Mouse (Mus musculus): Measurements from ENCODE around the gene Lhb.

The Lhb gene
- long read RNA-seq, experiment 1 = 0 reads
- long read RNA-seq, experiment 2 = 0 reads

DNA sequence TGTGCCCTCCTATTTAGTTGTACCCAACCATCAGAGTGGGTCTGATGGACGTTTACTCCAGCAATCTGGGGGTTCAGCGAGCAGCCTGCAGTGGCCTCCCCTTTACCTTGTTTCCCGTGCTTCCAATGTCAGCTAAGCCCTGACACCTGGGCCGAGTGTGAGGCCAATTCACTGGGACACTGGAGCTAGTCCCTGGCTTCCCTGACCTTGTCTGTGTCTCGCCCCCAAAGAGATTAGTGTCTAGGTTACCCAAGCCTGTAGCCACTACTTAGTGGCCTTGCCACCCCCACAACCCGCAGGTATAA lies at the start of gene Lhb:
TSS of gene Lhb (plus strand) at position 206 of the 305 bp plus-strand sequence.
- intact Hi-C loops (cut with DNase I) = no loop called here

DNA sequence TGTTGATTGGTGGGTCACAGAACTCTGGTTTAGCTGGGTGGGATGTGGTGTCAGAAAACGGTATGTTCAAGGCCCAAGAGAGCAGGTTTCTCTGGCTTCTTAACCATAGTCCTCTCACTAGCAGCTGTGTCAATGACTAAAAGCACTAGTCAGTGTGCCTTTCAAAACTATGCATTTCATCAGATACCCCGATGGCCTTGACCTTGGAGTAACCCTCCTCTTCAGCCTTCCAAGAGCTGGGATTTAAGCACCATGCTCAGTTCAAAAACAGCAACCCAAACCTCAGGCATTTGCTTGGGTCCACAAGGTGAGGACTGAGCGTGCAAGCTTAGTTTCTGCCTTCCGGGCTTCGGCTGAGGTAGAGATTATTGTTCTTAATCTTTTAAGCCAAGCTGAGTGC lies 48.2 kb upstream of the Lhb start:
- intact Hi-C loops (cut with DNase I) = no loop called here

DNA sequence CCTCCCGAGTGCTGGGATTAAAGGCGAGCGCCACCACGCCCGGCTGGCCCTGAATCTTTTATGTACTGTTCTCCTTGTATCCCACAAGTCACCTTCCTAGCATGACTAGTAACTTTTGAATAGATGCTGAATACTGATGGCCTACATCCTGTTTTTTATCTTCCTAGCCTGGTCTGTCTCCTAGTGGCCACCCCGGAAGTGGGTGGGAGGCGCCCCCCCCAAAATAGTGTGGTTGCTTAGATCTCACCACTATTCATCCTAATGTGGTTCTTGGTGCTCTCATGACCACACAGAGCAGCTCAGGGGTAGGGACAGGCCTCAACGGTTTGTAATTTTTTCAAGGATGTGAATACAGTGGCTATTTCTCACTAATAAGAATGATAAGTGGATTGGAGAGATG lies 46.0 kb upstream of the Lhb start:
- intact Hi-C loops (cut with DNase I) = no loop called here

DNA sequence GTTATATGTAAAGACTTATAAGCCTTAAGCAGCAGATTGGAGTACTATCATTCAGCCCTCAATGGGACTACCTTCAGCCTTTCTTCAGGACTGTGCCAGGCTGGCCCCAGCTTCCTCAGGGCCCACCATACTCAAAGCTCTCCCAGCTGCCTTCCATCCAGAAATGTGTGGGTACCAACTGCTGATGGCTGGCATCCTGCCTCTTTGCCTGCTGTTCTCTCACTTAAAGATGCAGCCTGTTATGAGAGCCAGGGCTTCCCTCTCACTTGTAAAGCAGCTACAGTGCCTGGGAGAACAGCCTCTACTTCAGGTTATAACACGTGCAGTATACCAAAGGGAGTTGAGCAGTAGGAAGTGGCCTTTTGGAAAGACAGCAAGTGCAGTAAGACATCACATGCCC lies 44.6 kb upstream of the Lhb start:
- intact Hi-C loops (cut with DNase I) = no loop called here

DNA sequence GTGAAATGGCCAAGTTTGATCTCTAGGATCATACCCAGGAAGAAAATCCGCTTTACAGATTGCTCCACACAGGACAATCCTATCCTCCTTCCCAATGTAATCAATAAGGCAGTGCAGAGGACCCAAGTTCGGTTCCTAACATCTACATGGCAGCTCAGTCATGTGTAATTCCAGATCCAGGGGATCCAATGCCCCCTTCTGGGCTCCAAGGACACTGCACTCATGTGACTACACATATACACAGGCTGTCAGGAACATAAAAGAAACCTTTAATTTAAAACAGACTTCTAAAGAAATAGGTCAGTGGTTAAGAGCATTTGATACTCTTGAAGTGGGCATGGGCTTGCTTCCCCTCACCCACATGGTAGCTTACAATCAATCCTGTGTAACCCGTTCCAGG lies 34.5 kb upstream of the Lhb start:
- intact Hi-C loops (cut with DNase I) = no loop called here

DNA sequence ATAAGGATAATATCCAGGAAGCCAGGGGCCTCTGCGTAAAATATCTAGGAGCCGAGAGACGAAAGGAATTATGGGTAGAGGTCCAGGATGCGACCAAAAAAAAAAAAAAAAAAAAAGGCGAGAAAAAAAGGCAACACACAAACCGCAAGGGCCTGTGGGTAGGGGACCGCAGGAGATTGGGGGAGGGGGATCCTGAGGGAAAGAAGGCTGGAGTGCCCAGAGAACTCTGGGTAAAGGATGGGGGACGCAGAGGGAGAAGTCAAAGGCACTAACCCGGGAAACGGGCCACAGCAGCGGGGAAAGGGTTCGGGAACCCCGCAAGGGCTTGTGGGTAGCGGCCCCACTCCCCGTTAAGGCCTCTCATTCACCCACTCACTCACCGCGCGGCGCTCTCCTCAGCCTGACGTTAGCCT lies 25.5 kb upstream of the Lhb start:
- intact Hi-C loops (cut with DNase I) = loop anchor here (5.0 kb wide), 1 partner anchor 88 kb away; no protein-coding TSS in a partner anchor

DNA sequence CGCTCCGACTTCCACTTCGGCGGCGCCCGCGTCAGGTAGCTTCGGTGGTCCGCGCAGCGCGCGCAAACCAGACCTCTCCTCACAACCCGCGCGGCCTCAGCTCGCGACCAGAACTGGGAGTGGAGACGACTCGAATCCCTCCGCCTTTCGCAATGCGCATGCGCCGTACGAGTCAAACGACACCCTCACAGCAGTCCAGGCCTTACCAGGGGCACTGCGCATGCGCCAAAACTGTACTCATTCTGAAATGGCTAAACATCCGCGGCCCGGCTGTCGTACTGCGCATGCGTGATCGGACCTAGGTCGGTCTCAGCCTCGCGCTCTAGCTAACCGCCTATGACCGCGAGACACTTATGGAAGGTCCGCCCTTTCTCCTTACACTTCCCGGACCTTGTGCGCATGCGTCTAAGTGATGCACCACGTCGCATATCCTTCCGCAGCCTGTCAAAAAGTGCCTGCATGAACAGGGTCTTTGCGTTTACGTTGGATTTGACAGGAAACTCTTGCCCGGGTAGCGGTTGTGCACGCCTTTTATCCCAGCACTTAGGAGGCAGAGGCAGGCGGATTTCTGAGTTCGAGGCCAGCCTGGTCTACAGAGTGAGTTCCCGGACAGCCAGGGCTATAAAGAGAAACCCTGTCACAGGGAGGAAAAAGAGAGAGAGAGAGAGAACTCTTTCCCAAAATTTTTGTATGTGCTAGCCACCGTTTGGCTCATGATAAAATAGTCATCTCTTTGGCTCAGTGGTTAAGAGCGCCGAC lies 24.9 kb upstream of the Lhb start, which contains the start of gene Snrnp70:
TSS of gene Snrnp70 (minus strand) at position 165 of the 759 bp plus-strand sequence.
- intact Hi-C loops (cut with DNase I) = loop anchor here (5.0 kb wide), 1 partner anchor 88 kb away; no protein-coding TSS in a partner anchor

DNA sequence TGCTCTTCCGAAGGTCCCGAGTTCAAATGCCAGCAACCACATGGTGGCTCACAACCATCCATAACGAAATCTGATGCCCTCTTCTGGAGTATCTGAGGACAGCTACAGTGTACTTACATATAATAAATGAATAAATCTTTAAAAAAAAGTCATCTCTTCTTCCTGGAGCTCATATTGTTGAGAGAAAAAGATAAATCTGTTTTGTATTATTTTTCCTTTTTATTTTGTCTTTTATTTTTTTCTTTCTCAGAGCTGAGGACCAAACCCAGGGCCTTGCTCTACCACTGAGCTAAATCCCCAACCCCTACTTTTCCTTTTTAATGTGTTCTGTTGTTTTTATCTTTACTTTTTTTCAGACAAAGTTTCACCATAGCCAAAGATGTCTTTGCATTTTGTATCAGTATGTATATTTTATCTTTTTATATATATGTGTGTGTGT lies 24.3 kb upstream of the Lhb start:
- intact Hi-C loops (cut with DNase I) = loop anchor here (5.0 kb wide), 1 partner anchor 89 kb away; no protein-coding TSS in a partner anchor

DNA sequence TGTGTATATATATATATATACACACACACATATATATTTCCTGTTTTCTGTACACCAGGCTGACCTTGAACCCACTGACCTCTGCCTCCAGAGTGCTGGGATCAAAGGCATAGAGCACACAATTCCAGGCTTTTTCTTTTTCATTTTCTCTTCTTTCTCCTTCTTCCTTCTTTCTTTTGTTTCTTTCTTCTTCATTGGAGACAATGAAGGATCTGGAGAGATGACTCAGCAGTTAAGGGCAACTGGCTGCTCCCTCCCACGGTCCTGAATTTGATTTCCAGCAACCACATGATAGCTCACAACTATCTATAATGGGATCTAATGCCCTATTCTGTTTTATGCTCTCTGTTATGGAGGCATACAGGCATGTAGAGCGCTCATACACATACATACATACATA lies 23.8 kb upstream of the Lhb start:
- intact Hi-C loops (cut with DNase I) = loop anchor here (5.0 kb wide), 1 partner anchor 89 kb away; no protein-coding TSS in a partner anchor

DNA sequence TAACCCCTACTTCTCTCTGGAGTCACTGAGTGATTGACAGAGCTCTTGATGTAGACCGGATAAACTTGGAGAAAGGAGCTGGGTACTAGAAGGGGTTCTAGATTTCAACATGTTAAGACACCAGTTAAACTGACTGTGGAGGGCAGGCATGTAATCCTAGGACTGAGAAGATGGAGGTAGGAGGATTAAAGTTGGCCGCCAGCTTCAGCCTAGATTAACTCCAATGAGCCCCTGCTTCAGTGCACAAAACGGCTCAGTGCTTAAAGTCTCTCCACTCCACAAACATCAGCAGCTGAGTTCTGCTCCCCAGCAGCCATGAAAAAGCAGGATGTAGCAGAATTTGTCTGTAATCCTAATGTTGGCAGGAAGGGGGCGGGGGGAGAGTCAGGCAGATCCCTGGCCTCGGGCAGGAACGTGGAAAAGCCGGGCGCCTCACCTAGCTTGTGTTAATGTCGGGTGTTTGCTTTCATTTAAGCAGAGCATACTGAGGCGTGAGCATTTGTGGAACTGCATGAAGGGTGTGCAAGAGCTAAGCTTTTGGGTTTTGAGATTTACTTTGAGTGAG lies 19.0 kb upstream of the Lhb start:
- intact Hi-C loops (cut with DNase I) = no loop called here

DNA sequence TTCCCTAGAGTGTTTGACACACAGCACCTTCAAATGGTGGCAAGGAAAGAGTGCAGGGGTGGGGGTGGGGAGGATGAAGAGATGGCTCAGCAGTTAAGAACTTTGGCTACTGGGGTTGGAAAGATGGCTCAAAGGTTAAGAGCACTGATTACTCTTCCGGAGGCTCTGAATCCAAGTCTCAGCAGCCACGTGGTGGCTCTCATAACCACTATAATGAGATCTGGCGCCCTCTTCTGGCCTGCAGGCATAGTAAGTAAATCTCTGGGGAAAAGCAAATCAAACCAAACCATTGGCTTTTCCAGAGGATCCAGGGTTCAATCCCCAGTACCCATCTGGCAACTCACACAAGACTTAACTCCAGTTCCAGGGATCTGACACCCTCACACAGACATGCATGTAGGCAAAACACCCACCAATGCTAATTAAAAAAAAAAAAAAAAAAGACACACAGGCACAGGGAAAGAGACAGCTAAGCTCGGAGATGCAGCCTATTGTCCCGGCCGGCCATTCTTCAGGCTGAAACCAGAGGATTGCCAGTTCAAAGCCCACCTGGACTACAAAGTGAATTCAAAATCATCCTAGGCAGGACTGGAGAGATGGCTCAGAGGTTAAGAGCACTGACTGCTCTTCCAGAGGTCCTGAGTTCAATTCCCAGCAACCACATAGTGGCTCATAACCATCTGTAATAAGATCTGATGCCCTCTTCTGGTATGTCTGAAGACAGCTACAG lies 16.9 kb upstream of the Lhb start:
- intact Hi-C loops (cut with DNase I) = no loop called here

DNA sequence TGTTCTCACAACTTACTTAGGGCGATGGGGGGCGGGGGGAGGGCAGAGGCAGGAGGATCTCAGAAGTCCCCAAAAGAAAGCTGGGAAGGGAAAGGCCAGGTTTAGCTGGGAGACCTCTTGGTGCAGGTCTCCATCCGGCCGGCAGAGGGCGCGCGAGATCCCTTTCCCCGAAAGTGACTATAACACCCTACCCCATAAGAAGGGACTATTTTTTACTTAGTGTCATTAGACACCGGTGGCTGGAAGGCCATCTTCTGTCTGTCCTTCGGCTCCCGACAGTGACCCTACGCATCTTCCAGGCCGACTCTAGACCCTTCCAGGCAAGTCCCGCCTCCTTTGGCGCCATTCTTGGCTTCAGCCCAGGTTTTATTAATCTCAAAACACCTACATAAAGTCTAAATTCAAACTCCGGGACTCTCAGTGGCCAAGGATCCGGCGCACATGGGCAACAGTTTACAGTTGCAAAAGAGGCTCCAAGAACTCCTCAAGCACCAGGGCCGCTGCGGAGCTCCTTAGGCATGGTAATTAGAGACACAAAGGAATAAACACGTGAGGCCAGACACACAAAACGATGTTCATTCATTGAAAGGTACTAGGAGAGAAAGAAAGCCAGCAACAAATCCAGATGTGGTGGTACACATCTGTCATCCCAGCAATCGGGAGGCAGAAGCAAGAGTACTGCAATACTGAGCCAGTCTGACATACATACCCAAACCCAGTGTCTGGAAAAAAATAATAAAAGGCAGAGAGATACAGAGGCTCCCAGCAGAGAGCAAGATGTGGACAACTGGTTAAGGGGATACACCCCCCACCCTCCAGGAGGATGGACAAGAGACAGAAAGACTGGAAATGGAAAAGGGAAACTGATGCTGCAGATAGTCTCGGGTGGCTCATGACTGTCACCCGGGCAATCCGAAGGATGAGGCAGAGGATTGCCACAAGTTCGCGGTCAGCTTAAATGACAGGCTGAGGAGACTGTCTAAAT lies 15.2 kb upstream of the Lhb start, which contains the start of gene Kcna7:
TSS of gene Kcna7 (plus strand) at position 563 of the 985 bp plus-strand sequence.
- intact Hi-C loops (cut with DNase I) = loop anchor here (5.0 kb wide), 1 partner anchor 37 kb away; no protein-coding TSS in a partner anchor

DNA sequence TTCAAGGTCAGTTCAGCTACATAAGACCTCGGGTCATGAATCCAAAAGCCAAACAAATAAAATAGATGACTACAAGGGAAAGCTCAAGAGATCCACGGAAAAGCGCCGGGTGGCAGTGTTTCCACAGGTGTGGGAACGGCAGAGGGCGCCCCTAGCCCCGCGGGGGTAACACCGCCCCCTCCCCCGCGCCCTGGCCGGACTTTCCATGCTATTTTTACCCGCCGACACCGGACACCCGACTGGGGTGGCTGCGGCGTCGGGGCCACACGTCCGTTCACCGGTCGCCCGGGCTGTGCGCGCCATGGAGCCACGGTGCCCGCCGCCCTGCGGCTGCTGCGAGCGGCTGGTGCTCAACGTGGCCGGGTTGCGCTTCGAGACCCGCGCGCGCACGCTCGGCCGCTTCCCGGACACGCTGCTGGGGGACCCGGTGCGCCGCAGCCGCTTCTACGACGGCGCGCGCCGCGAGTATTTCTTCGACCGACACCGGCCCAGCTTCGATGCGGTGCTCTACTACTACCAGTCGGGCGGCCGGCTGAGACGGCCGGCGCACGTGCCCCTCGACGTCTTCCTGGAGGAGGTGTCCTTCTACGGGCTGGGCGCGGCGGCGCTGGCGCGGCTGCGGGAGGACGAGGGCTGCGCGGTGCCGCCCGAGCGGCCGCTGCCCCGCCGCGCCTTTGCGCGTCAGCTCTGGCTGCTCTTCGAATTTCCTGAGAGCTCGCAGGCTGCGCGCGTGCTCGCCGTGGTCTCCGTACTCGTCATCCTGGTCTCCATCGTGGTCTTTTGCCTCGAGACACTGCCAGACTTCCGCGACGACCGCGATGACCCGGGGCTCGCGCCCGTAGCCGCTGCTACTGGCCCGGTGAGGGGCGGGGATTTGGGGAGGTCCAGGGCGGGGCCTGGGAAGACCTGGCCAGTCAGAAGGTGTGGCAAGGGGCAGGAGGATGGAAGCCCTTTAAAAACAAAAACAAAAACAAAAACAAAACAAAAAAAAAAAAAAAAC lies 14.2 kb upstream of the Lhb start:
- intact Hi-C loops (cut with DNase I) = loop anchor here (5.0 kb wide), 1 partner anchor 36 kb away; no protein-coding TSS in a partner anchor

DNA sequence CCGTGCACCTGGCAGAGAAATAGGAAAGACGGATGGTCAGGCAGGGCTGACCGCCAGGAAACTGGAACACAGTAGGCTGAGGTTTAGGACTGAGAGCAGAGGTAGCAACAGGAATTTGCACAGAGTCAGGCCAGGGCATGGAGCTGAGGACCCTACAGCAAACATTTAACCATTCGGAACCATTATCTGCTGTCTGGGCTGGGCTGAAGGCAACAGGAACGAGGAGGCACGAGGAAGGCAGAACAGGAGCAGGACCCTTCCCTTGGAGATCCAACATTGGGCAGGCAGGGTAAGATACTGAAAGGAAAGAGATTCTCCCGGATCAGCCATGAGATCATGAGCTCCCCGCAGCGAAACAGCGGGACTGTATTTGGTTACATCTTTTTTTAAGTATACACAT lies 12.8 kb upstream of the Lhb start:
- intact Hi-C loops (cut with DNase I) = loop anchor here (5.0 kb wide), 1 partner anchor 34 kb away; no protein-coding TSS in a partner anchor

DNA sequence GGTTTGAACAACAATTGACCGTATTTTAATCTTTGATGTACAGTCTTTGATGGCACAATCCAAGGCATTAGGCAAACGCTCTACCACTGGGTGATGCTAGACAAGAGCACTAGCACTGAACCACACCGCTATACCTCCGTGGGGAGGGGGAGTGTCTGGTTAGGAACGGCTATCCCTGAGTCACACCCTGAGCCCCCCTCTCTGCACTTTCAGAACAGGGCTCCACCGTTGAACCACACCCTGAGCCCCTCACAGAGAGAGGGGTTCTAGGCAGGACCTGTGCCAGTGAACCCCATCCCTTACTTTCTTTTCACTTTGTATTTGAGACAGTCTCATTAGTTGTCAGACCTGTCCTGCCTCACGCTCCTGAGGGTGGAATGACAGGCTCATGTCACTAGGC lies 12.3 kb upstream of the Lhb start:
- intact Hi-C loops (cut with DNase I) = loop anchor here (5.0 kb wide), 1 partner anchor 34 kb away; no protein-coding TSS in a partner anchor

DNA sequence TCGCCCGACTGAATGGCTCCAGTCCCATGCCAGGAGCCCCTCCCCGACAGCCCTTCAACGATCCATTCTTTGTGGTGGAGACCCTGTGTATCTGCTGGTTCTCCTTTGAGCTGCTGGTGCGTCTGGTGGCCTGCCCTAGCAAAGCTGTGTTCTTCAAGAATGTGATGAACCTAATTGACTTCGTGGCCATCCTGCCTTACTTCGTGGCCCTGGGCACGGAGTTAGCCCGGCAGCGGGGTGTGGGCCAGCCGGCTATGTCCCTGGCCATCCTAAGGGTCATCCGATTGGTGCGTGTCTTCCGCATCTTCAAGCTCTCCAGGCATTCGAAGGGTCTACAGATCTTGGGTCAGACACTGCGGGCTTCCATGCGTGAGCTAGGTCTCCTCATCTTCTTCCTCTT lies 11.7 kb upstream of the Lhb start:
- intact Hi-C loops (cut with DNase I) = loop anchor here (5.0 kb wide), 1 partner anchor 33 kb away; no protein-coding TSS in a partner anchor

DNA sequence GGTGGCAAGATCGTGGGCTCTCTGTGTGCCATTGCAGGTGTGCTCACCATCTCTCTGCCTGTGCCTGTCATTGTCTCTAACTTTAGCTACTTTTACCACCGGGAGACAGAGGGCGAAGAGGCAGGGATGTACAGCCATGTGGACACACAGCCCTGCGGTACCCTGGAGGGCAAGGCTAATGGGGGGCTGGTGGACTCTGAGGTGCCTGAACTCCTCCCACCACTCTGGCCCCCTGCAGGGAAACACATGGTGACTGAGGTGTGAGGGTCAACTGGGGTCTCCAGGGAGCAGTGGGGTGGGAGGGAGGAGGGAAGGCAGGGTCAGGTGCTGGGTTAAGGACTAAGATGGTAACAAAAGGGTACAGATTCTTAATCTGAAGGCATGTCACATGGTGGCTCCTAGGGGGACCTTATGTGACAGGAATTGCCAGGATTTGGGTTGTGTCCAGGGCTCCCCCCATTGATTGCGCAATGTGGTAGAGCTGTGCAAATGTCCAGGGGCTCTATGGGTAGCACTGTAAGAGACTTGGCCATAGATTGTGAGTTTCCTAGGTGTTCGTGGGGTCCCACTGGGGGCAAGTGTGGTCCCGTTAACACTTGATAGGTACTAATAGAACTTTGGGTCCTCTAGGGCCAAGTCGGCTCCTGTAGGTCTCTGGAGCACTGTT lies 11.0 kb upstream of the Lhb start:
- intact Hi-C loops (cut with DNase I) = loop anchor here (5.0 kb wide), 1 partner anchor 33 kb away; no protein-coding TSS in a partner anchor

DNA sequence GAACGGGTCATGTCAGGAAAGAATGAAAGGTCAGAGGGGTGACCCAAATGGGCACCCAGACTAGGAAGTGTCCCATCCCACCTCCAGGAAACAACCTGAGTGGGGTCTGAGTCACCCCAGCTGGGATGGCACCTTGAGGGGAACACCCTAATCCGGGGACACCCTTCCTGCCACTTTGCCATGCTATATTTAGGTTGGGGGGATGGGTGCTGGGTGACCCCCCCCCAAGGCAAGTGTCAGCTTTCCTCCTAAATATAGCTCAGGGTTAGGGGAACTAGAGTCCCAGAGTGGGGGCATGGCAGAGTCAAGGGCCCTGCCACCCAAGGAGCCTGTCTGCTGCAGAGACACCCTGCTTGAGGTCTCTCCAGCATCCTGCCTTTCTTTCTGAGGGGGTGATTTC lies 8.2 kb upstream of the Lhb start:
- intact Hi-C loops (cut with DNase I) = no loop called here

All from adrenal gland (tissue).